In the genomic region with DNA sequence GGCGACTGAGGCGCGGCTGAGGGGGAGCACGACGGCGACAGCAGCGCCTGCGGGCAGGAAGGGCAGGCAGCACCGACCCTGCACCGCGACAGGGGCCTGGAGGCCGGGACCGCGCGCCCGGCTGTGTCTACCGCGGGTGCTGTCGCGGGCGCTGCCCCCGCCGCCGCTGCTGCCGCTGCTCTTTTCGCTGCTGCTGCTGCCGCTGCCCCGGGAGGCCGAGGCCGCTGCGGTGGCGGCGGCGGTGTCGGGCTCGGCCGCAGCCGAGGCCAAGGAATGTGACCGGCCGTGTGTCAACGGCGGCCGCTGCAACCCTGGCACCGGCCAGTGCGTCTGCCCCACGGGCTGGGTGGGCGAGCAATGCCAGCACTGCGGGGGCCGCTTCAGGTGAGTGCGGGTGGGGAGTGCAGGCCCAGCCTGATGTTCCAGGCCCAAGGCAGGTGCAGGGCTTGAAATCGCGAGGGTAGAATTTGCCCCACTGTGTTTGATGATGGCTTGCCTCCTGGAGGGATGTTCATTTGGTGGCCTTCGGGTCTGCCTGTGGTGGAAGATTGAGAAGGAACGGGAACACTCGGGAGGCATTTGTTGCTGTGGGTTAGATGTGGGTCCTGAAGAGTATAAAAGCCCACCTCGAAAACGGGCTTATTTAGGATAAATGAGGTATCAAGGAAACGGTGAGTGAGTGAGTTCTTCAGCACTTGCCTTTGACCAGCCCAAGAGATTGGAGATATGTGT, we compare ENCODE assay signal across 7 mouse cellular contexts. TPM values are rescaled to one million over a fixed set of nuclear protein-coding genes. Genes with fewer than 3 reads are reported as not detected.
A peak's percentile ranks its signal among the peaks of the same experiment; 100 is the strongest.
DNase-seq lines count a peak whose midpoint lies in the region; ATAC-seq lines count a peak whose summit lies in the region.

No protein-coding gene starts in this region.

- peak; percentile 26 for ATAC-seq in forebrain, embryonic 16.5 days
- ATAC-seq in intestine, embryonic 14.5 days (replicated peaks; ENCODE audit: low FRiP score, low TSS enrichment, low read depth): peak; percentile 56

- H3K9ac ChIP-seq in forebrain, embryonic 16.5 days (replicated peaks; ENCODE audit: low read depth, low read length): peak overlapping the region; percentile 95
- H3K9ac ChIP-seq in intestine, embryonic 14.5 days (ENCODE audit: low read length): peak overlapping the region; percentile 71

- peak overlapping the region; percentile 72 for H3K4me2 ChIP-seq in forebrain, embryonic 16.5 days (ENCODE audit: low read length)
- peak overlapping the region; percentile 78 for H3K4me2 ChIP-seq in intestine, embryonic 14.5 days (ENCODE audit: low read length)

- H3K27ac ChIP-seq in forebrain, embryonic 16.5 days (ENCODE audit: low read length): peak overlapping the region; percentile 74
- H3K27ac ChIP-seq in intestine, embryonic 14.5 days (ENCODE audit: low read depth): no peak overlapping the region; the same call in 1 of the 2 replicates

- DNase-seq in right cerebral cortex, postnatal 10 days (ENCODE audit: low spot score in 2 of 2): peak; percentile 46 to 49
- DNase-seq in right cerebral cortex, postnatal 25 days: no peak
- DNase-seq in c-Kit-positive CD71-positive TER-119-positive erythroid progenitor cells, embryonic 14.5 days (ENCODE audit: low spot score): peak; percentile 22
- peak; percentile 64 for DNase-seq in intestine, embryonic 14.5 days (ENCODE audit: low spot score)
- peak; percentile 5 for DNase-seq in lung, postnatal 36 days
- DNase-seq in testis, postnatal 10 days (ENCODE audit: low spot score): peak; percentile 60

- H3K9me3 ChIP-seq in forebrain, embryonic 16.5 days (ENCODE audit: control insufficient read depth, low read length): no peaks in the 10 kb centered on the region
- H3K9me3 ChIP-seq in intestine, embryonic 14.5 days (ENCODE audit: control insufficient read depth, low read length): no peaks in the 10 kb centered on the region

- under 1% methylated on average over 56 of the region's 58 CpGs for WGBS in forebrain, embryonic 16.5 days
- under 1% methylated on average over 43 of the region's 58 CpGs for WGBS in intestine, embryonic 14.5 days

- no peaks in the 10 kb centered on the region for H3K36me3 ChIP-seq in forebrain, embryonic 16.5 days (ENCODE audit: control insufficient read depth, insufficient read depth)
- no peaks in the 10 kb centered on the region for H3K36me3 ChIP-seq in intestine, embryonic 14.5 days (ENCODE audit: control insufficient read depth, insufficient read depth, low read length)

- no peaks in the 10 kb centered on the region for H3K27me3 ChIP-seq in forebrain, embryonic 16.5 days (replicated peaks; ENCODE audit: control insufficient read depth, insufficient read depth, low read length)
- no peaks in the 10 kb centered on the region for H3K27me3 ChIP-seq in intestine, embryonic 14.5 days (replicated peaks; ENCODE audit: control insufficient read depth, insufficient read depth, low read length)

- H3K4me1 ChIP-seq in forebrain, embryonic 16.5 days (replicated peaks; ENCODE audit: control insufficient read depth, insufficient read depth, low read length): peaks cover 20% of the 10 kb centered on the region
- peaks cover 14% of the 10 kb centered on the region for H3K4me1 ChIP-seq in intestine, embryonic 14.5 days (replicated peaks; ENCODE audit: control insufficient read depth, insufficient read depth, low read length)

- H3K4me3 ChIP-seq in forebrain, embryonic 16.5 days (replicated peaks; ENCODE audit: low read length): peak overlapping the region; percentile 99
- H3K4me3 ChIP-seq in intestine, embryonic 14.5 days (ENCODE audit: low read depth, low read length): peak overlapping the region; percentile 95

RNA-seq across cellular contexts. Expression of a gene that starts 0.5 kb away (rescaled TPM):
- 12.2 and 14.8 TPM in 2 replicates for polyA plus RNA-seq in forebrain, embryonic 16.5 days (2015; fragmentation: Nextera tagmentation; extraction: Ambion mirVana)
- 8.4 and 8.5 TPM in 2 replicates for polyA plus RNA-seq in intestine, embryonic 14.5 days (2014; fragmentation: Nextera tagmentation; extraction: Ambion mirVana)

RNA-seq across cellular contexts. Expression of a gene that starts 0.5 kb away (rescaled TPM):
- polyA plus RNA-seq in forebrain, embryonic 16.5 days (2015; fragmentation: Nextera tagmentation; extraction: Ambion mirVana): 93.7 and 109 TPM in 2 replicates
- 33.3 and 34.7 TPM in 2 replicates for polyA plus RNA-seq in intestine, embryonic 14.5 days (2014; fragmentation: Nextera tagmentation; extraction: Ambion mirVana)
